Mouse (Mus musculus): ENCODE measurements around the gene Adad2.

Gene Adad2

GRCm38 (mm10) chr8:119641058-119641457 lies 28.5 kb downstream of the Adad2 start:
- DNase-seq (ENCODE audit: low spot score): no peak

DNA sequence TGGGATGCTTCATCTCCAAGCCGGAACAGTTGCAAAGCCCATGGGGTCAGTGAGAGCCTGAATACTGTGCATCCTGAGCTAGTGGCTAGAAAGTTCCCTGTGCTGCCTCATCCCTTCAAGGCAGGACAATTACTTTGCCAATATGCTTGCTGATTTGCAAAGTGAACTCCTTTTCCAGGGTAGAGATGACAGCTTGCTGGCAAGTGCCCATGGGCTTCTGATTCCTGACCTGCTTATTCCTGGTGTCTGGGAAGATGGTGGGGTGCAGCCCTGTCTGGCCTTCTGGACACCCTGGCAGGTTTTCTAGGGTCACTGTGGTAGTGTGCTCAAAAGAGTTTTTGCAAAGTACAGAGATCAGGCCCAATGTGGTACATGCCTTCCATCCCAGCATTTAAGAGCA lies 30.4 kb downstream of the Adad2 start:
- no peak for DNase-seq (ENCODE audit: low spot score)

DNA sequence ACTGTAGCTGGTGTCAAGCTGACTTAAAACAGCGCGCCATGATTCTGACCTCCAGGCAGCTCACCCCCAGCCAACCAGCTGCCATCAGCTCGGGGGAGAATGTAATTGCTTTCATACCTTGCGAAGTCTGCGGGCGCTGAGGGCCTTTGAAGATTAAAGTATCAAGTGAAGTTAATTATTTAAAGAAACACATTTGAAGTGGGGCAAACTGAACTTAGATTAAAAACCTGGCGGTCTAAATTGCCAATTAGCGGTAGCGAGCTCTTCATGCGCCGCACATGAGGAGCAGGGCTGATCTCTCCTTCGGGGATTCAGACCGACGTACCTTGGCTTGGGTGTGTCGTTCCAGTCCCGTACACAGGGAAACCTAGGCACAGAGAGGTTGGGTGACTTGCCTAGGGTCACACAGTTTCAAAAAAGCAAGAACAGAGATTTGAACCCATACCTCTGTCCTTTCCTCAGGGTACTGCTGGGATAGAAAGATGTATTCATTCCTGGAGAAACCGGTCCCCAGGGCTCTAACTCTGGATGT lies 31.9 kb downstream of the Adad2 start:
- DNase-seq (ENCODE audit: low spot score): no peak

GRCm38 (mm10) chr8:119644981-119645597 lies 32.5 kb downstream of the Adad2 start:
- DNase-seq (ENCODE audit: low spot score): no peak

DNA sequence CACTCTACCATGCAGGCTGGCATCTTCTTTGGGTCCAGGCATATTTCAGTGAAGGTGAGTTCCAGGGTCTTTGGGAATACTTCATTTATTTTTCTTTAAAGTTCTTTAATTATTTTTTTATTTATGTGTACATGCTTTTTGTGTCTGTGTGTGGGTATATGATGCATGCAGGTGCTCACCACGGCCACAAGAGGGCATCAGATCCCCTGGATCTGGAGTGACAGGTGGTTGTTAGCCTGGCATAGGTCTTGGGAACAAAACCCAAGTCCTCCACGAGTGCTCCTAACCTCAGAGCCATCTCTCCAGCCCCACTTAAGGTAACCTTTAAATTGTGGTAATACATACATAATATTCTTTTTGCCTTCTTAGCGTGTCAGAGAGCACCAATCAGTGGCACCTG lies 33.6 kb downstream of the Adad2 start:
- DNase-seq (ENCODE audit: low spot score): no peak

- no peak for DNase-seq (ENCODE audit: low spot score)
Measured at GRCm38 (mm10) chr8:119646846-119647245, 34.3 kb downstream of the Adad2 start.

DNA sequence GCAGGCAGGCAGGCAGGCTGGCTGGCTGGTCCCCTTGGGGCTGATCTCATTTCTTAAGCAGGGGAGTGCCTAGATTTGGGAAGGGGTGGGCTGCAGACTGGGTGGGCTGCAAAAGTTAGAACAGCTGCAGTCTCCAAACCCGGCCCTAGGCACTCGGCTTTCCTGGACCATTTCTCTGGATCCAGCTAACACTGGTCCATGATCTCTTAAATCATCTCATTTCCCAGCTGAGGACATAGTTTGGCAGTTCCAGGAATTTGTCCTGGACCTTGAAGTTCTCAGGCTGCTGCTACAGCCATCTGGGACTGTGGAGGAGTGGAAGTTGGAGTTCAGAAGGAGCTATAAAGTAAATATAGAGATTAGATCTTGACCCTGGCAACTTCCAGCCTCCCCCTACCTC lies 38.8 kb downstream of the Adad2 start:
- peak; percentile 52 for DNase-seq (ENCODE audit: low spot score)

DNA sequence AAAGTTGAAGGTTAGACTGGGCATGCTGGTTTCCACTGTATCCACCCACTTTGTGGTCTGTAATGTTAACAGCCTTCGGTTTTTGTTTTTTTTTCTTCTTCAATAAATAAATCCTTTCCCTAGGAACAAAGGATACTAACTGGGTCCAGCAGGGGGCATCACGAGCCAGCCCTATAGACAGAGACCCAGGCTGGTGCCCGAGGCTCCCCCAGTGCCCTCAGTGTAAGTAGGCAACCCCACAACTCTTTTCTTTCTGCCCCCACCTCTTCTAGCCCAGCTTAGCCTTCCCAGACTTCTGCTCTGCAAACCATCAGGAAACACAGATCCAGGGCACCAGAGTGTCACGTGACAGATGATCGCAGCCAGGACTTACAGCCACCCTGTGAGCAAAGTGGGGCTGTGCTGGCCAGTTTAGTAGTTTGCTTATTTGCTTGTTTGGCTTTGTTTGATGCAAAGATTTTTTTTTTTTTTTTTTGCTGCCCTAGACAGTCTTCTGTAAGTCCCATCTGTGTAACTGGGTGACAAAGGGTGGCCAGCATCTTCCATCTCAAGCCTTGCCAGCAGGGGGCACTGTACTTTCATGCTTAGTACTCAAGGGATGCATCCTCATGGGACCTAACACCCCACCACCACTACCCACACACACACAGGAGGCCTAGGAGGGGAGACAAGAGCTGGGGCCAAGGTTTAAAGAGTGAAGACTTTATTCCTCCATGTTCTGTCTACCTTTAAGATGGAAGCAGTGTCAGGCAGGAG lies 44.3 kb downstream of the Adad2 start:
- DNase-seq (ENCODE audit: low spot score): no peak

DNA sequence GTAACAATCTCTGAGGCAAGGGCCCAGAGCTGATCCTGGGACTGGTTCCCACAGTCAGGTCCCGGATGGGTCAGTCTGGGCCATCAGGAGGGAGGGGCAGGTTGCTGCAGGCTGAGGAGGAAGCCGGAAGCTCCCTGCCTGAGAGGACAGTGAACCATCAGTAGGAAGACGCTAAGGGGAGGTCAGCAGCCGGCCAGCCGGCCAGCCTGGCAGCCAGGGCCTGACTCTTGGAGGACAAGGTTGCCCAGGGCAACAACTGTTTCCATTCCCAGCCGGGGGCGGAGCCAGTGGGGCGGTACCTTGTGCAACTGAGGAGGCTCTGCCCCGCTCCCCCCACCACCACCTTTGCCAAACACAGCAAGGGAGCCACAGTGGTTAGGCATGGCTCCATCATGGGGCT lies 48.5 kb downstream of the Adad2 start:
- peak; percentile 87 for DNase-seq (ENCODE audit: low spot score)

DNA sequence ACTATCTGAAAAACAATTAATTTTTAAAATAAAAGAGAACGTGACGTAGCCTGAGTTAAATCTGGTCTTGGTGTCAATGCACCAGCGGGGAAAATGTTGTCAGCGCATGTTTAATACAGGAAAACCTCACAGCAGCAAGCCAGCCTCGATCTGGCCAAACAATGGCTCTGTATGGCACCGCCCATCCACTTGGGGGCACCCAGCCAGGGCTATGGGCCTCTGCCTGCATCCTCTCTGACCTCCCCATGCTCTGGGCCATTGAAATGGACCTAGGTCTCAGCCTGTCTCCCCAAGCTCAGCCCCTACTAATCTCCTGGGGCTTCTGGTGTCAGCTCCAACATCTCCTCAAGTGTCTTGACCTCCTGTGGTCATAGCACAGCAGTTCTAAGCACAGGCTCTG lies 49.3 kb downstream of the Adad2 start:
- no peak for DNase-seq (ENCODE audit: low spot score)

DNA sequence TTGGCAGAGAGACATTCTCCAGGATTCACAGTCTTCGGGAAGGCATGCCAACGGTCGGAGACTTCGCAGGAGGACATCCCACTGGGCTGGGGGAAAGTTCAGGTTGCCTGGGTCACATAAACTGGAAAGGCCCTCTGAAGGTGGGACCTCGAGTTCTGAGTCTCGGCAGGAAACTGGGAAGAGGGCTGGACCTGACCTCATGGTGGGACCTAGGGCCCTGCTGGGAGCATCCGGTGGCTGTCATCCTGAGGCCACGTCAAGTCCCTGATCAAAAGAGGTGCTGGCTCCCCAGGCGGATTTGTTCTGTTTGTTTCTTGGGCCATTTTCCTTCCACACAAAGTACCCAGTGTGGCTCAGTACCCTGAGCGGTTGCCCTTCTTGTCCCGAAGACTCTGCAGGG lies 50.9 kb downstream of the Adad2 start:
- no peak for DNase-seq (ENCODE audit: low spot score)

DNA sequence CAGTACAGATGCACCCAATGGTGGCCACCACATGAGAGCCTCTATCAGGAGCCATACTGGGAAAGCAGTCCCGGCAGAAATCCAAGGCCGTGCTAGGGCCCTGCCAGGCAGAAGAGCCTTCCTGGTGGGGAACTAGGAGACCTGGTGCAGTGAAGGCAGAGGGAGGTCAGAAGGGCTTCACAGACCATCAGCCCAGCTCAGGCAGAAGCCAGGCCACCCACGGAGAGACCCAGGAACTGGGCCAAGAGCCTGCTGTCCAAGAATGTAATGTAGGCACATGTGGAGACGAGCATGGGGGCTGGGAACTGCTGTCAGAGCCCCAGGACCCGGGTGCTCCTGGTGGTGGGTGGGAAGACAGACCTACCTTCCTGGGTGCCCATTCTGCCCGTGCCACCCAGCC lies 52.7 kb downstream of the Adad2 start:
- DNase-seq (ENCODE audit: low spot score): peak; percentile 65
